Mouse (Mus musculus) E14TG2a.4 (cell line): ENCODE results near the gene Lrig2.

Experiments
- CTCF ChIP-seq: conservative IDR thresholded peaks from 2 replicates; pipeline ENCODE4 v1.5.1; 2014; ENCODE audit warnings: low read length
- NANOG ChIP-seq: IDR thresholded peaks from 2 replicates; pipeline ENCODE4 v1.6.1; 2014; ENCODE audit warnings: borderline replicate concordance, low read length, mixed read lengths
- POU5F1 ChIP-seq: IDR thresholded peaks from 2 replicates; pipeline ENCODE4 v1.6.1; 2014; ENCODE audit warnings: low read length, borderline replicate concordance

DNA sequence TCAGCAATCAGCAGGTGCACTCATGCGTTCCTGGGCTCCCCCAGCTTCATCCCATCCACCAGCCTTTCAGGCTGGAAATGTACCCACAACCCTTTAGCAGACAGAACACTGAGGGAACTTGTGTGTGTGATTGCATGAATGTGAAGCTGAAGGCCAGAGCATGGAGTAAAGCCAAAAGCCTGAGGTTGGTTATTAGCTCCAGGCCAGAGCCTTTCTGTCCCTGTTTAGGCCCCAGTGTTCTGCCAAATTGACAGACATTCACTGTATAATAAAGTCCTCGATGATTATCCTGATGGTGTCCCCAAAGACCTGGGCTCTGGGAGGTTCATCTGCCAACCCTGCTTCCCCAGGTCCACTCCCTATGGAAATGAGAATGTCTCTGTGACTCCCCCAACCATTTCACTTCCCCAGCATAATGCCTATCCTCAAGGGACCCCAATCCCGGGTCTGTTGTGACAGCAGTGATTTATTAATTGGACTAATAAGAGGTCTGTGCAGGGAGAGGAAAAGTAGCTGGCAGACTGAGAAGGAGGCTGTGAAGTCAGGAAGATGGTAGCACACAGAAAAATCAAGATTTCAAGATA, 9.7 kb upstream of the Lrig2 start:
- TF ChIP-seq CTCF = no peak
- no peak for TF ChIP-seq NANOG
- no peak for TF ChIP-seq POU5F1
